Mouse (Mus musculus) MEL (cell line): Measurements from ENCODE around the gene P3h4. TPM values are rescaled to one million over a fixed set of nuclear protein-coding genes. Genes with fewer than 3 reads are reported as not detected.
A peak's percentile ranks its signal among the peaks of the same experiment; 100 is the strongest.

Source experiments
- DNase-seq: peaks from one replicate; pipeline ENCODE4 v3.0.0; 2011; ENCODE audit warnings: low read depth, low spot score
- H3K27ac ChIP-seq: 2 replicates; pipeline ENCODE4 v1.5.1; 2012; ENCODE audit warnings: low read depth, mild to moderate bottlenecking, control low read depth, low read length, moderate library complexity; ENCODE audit not compliant: control insufficient read depth
- H3K27me3 ChIP-seq, 2 experiments: fragments of 150-350 bp in 1 of 2; sonication (generic) in 1 of 2; 2 replicates each; pipeline ENCODE4 v1.6.1; 2012; ENCODE audit warnings: low read length in 2 of 2, mild to moderate bottlenecking in 2 of 2, improper control_type of control experiment in 1 of 2, moderate library complexity in 1 of 2; ENCODE audit not compliant: insufficient read depth in 2 of 2, control insufficient read depth in 1 of 2
- H3K36me3 ChIP-seq, 2 experiments: 2 replicates each; pipeline ENCODE4 v1.6.1; 2012 to 2014; ENCODE audit warnings: low read length in 2 of 2, improper control_type of control experiment in 1 of 2, inconsistent platforms in 1 of 2, mild to moderate bottlenecking in 1 of 2; ENCODE audit not compliant: insufficient read depth in 2 of 2, control insufficient read depth in 1 of 2
- H3K4me1 ChIP-seq, 2 experiments: fragments of 150-350 bp in 1 of 2; sonication (generic) in 1 of 2; 2 replicates each; pipeline ENCODE4 v1.6.1; 2012; ENCODE audit warnings: low read length in 2 of 2, improper control_type of control experiment in 1 of 2, mild to moderate bottlenecking in 1 of 2; ENCODE audit not compliant: insufficient read depth in 2 of 2, control insufficient read depth in 1 of 2
- H3K4me3 ChIP-seq, 2 experiments: fragments of 150-350 bp in 1 of 2; sonication (generic) in 1 of 2; 2 replicates each; pipeline ENCODE4 v1.5.1; 2012; ENCODE audit warnings: low read depth in 2 of 2, low read length in 2 of 2, mild to moderate bottlenecking in 2 of 2, moderate library complexity in 2 of 2, control low read depth in 1 of 2, improper control_type of control experiment in 1 of 2; ENCODE audit not compliant: control insufficient read depth in 1 of 2, insufficient read depth in 1 of 2
- H3K79me2 ChIP-seq: 2 replicates; pipeline ENCODE4 v1.6.1; 2012; ENCODE audit warnings: mild to moderate bottlenecking, low read length, moderate library complexity; ENCODE audit not compliant: control insufficient read depth, poor library complexity, insufficient read depth
- H3K9ac ChIP-seq: 2 replicates; pipeline ENCODE4 v1.6.1; 2012; ENCODE audit warnings: low read depth, mild to moderate bottlenecking, control low read depth, low read length, moderate library complexity; ENCODE audit not compliant: control insufficient read depth, poor library complexity, severe bottlenecking
- H3K9me3 ChIP-seq: fragments of 150-350 bp; sonication (generic); replicated peaks from 2 replicates; pipeline ENCODE4 v1.6.1; 2012; ENCODE audit warnings: mild to moderate bottlenecking, low read length, improper control_type of control experiment, moderate library complexity; ENCODE audit not compliant: insufficient read depth
- CHD1 ChIP-seq: IDR thresholded peaks from 2 replicates; pipeline ENCODE4 v1.6.1; 2012; ENCODE audit warnings: low read depth, mild to moderate bottlenecking, inconsistent platforms, low read length, improper control_type of control experiment
- E2F4 ChIP-seq: IDR thresholded peaks from 2 replicates; pipeline ENCODE4 v1.6.1; 2011; ENCODE audit warnings: low read depth, low read length, improper control_type of control experiment, borderline replicate concordance
- GATA1 ChIP-seq: IDR thresholded peaks from 2 replicates; pipeline ENCODE4 v1.6.1; 2011; ENCODE audit warnings: low read depth, low read length, improper control_type of control experiment
- HCFC1 ChIP-seq: IDR thresholded peaks from 2 replicates; pipeline ENCODE4 v1.6.1; 2012; ENCODE audit warnings: low read depth, mild to moderate bottlenecking, inconsistent platforms, low read length, improper control_type of control experiment, moderate library complexity
- JUND ChIP-seq: IDR thresholded peaks from 2 replicates; pipeline ENCODE4 v1.6.1; 2011; ENCODE audit warnings: low read depth, mild to moderate bottlenecking, improper control_type of control experiment, low read length
- MAX ChIP-seq: IDR thresholded peaks from 2 replicates; pipeline ENCODE4 v1.6.1; 2011; ENCODE audit warnings: low read length, improper control_type of control experiment
- MAZ ChIP-seq: IDR thresholded peaks from 2 replicates; pipeline ENCODE4 v1.6.1; 2012; ENCODE audit warnings: low read depth, mild to moderate bottlenecking, inconsistent platforms, low read length, improper control_type of control experiment
- MEF2A ChIP-seq: IDR thresholded peaks from 2 replicates; pipeline ENCODE4 v1.6.1; 2014; ENCODE audit warnings: low read depth, mild to moderate bottlenecking, inconsistent platforms, low read length, improper control_type of control experiment; ENCODE audit not compliant: poor library complexity, insufficient replicate concordance, severe bottlenecking; ENCODE audit errors: extremely low read depth
- NELFE ChIP-seq: IDR thresholded peaks from 2 replicates; pipeline ENCODE4 v1.6.1; 2011; ENCODE audit warnings: low read depth, low read length, improper control_type of control experiment
- POLR2AphosphoS5 ChIP-seq: IDR thresholded peaks from 2 replicates; pipeline ENCODE4 v1.6.1; 2012; ENCODE audit warnings: low read depth, borderline replicate concordance, mild to moderate bottlenecking, inconsistent platforms, low read length, moderate library complexity, mixed read lengths
- RAD21 ChIP-seq: IDR thresholded peaks from 2 replicates; pipeline ENCODE4 v1.6.1; 2011; ENCODE audit warnings: mild to moderate bottlenecking, low read depth, low read length, improper control_type of control experiment
- SIN3A ChIP-seq: IDR thresholded peaks from 2 replicates; pipeline ENCODE4 v1.6.1; 2012; ENCODE audit warnings: low read length, improper control_type of control experiment, inconsistent platforms
- SMC3 ChIP-seq: IDR thresholded peaks from 2 replicates; pipeline ENCODE4 v1.6.1; 2011; ENCODE audit warnings: low read depth, low read length, improper control_type of control experiment
- TAL1 ChIP-seq: IDR thresholded peaks from 2 replicates; pipeline ENCODE4 v1.6.1; 2012; ENCODE audit warnings: mild to moderate bottlenecking, inconsistent platforms, low read length, moderate library complexity, mixed read lengths
- TCF12 ChIP-seq: IDR thresholded peaks from 2 replicates; pipeline ENCODE4 v1.6.1; 2014; ENCODE audit warnings: low read depth, mild to moderate bottlenecking, inconsistent platforms, low read length, improper control_type of control experiment, moderate library complexity
- UBTF ChIP-seq: IDR thresholded peaks from 2 replicates; pipeline ENCODE4 v1.6.1; 2012; ENCODE audit warnings: low read depth, mild to moderate bottlenecking, inconsistent platforms, low read length, improper control_type of control experiment, moderate library complexity, borderline replicate concordance; ENCODE audit not compliant: insufficient read depth
- polyA plus RNA-seq, 2 experiments: library from polyadenylated mRNA; stranded (reverse) in 1 of 2; unstranded in 1 of 2; fragments of >175 nt in 1 of 2; fragments of >200 nt in 1 of 2; gene quantifications; 2 replicates each; pipeline versions ENCODE4 v1.2.1 to v1.2.4; 2012; ENCODE audit warnings: low replicate concordance in 2 of 2, low read depth in 1 of 2; ENCODE audit not compliant: insufficient read length in 2 of 2, insufficient read depth in 1 of 2, missing spikeins in 1 of 2
- total RNA-seq: library from RNA; depleted of rRNA; stranded (reverse); fragments of 300-350 nt; gene quantifications from 2 replicates; pipeline ENCODE4 v1.2.3, GENCODE M21; 2012

P3h4 gene
- total and polyA plus RNA-seq, 3 experiments, result 0.88 TPM; not detected in 2

- Histone ChIP-seq H3K27ac (no peak overlapping the region), H3K9me3 (no peaks in the 10 kb centered on the region), H3K36me3 (no peaks in the 10 kb centered on the region), H3K4me3 (no peak overlapping the region), H3K4me1 (no peaks in the 10 kb centered on the region), H3K9ac (no peak overlapping the region), H3K27me3 (no peaks in the 10 kb centered on the region), H3K79me2 (no peaks in the 10 kb centered on the region)
- no peak for TF ChIP-seq SIN3A
- TF ChIP-seq CHD1, result no peak
- TF ChIP-seq GATA1, result no peak
- no peak for TF ChIP-seq TCF12
- TF ChIP-seq MEF2A, result no peak
- no peak for TF ChIP-seq RAD21
- TF ChIP-seq MAX, result no peak
- TF ChIP-seq HCFC1, result no peak
- TF ChIP-seq NELFE, result no peak
- no peak for TF ChIP-seq SMC3
- no peak for TF ChIP-seq POLR2AphosphoS5
- no peak for DNase-seq
Observed at GRCm38 (mm10) chr11:100375127-100375526, 39.5 kb downstream of the P3h4 start.

GRCm38 (mm10) chr11:100371981-100372558 lies 42.6 kb downstream of the P3h4 start:
- no peak overlapping the region for H3K9ac ChIP-seq
- no peak overlapping the region for H3K4me3 ChIP-seq
- H3K4me1 ChIP-seq, result no peaks in the 10 kb centered on the region
- no peaks in the 10 kb centered on the region; a peak in 1 of 4 replicates for H3K27me3 ChIP-seq
- H3K36me3 ChIP-seq, result no peaks in the 10 kb centered on the region
- no peak for TF ChIP-seq E2F4
- TF ChIP-seq POLR2AphosphoS5, result no peak
- no peak for TF ChIP-seq NELFE
- TF ChIP-seq MAZ, result 0 out of 2 replicates have a peak, but pooled peaks have one; percentile 40
- TF ChIP-seq CHD1, result no peak
- no peak for TF ChIP-seq TAL1
- TF ChIP-seq UBTF, result no peak
- TF ChIP-seq JUND, result peak; percentile 99
- TF ChIP-seq, all 39 proteins: peak for 2
- H3K79me2 ChIP-seq, result no peaks in the 10 kb centered on the region
- no peaks in the 10 kb centered on the region for H3K9me3 ChIP-seq
- no peak overlapping the region for H3K27ac ChIP-seq
- DNase-seq, result peak; percentile 48
